Mouse (Mus musculus): ENCODE data around the gene Cpt1c. TPM values are rescaled to one million over a fixed set of nuclear protein-coding genes. Genes with fewer than 3 reads are reported as not detected.
"Not testable (repeated sequence)": the region's sequence is repeated elsewhere in the genome, so short reads cannot be mapped to it uniquely, and the experiment has no call there.

Cpt1c gene
- 17.5 and 22.1 TPM in 2 replicates for polyA plus RNA-seq (2014; fragmentation: Nextera tagmentation; extraction: Ambion mirVana)

- 2% methylated on average over 22 of the region's 22 CpGs for WGBS
Measured at GRCm38 (mm10) chr7:44974383-44975116, at the start of gene Cpt1c. Gene Cpt1c, minus strand, starts transcription at chr7:44974851.

GRCm38 (mm10) chr7:45023711-45024110, 49.1 kb upstream of the Cpt1c start:
- H3K4me1 ChIP-seq (ENCODE audit: control insufficient read depth, insufficient read depth, low read length); H3K4me2 ChIP-seq (ENCODE audit: low read depth, severe bottlenecking); H3K4me3 ChIP-seq (ENCODE audit: low read depth, low read length); DNase-seq (ENCODE audit: low spot score); H3K9ac ChIP-seq (ENCODE audit: low read length); ATAC-seq (ENCODE audit: insufficient number of reproducible peaks, low FRiP score, low TSS enrichment, low read depth); H3K27ac ChIP-seq (replicated peaks; ENCODE audit: low read depth, low read length); H3K27me3 ChIP-seq (ENCODE audit: control insufficient read depth, insufficient read depth, low read length); H3K9me3 ChIP-seq (ENCODE audit: control insufficient read depth, low read length): not testable (repeated sequence)
- H3K36me3 ChIP-seq (ENCODE audit: control insufficient read depth, insufficient read depth, low read length), result peaks cover 16% of the 10 kb centered on the region
- 75% methylated on average over 5 of the region's 5 CpGs for WGBS

More at GRCm38 (mm10) chr7:44974383-44975116, at the start of gene Cpt1c:
- Histone ChIP-seq H3K4me2 (ENCODE audit: low read depth, severe bottlenecking) (peak within 1 kb of the TSS; percentile 80), H3K4me3 (ENCODE audit: low read depth, low read length) (peak within 1 kb of the TSS; percentile 48), H3K27me3 (ENCODE audit: control insufficient read depth, insufficient read depth, low read length) (no peaks in the 10 kb centered on the region), H3K36me3 (ENCODE audit: control insufficient read depth, insufficient read depth, low read length) (peaks cover 30% of the 10 kb centered on the region), H3K4me1 (ENCODE audit: control insufficient read depth, insufficient read depth, low read length) (peaks cover 11% of the 10 kb centered on the region), H3K9ac (ENCODE audit: low read length) (peak within 1 kb of the TSS; percentile 68), H3K27ac (replicated peaks; ENCODE audit: low read depth, low read length) (peak within 1 kb of the TSS; percentile 68), H3K9me3 (ENCODE audit: control insufficient read depth, low read length) (no peaks in the 10 kb centered on the region)
- peak; percentile 86 for DNase-seq (ENCODE audit: low spot score)
- ATAC-seq (ENCODE audit: insufficient number of reproducible peaks, low FRiP score, low TSS enrichment, low read depth), result peak; percentile 26; the same call in 1 of the 2 replicates

GRCm38 (mm10) chr7:45020225-45020624, 45.6 kb upstream of the Cpt1c start:
- H3K27ac ChIP-seq (replicated peaks; ENCODE audit: low read depth, low read length), result no peak overlapping the region
- 69% methylated on average over 9 of the region's 9 CpGs for WGBS
- H3K9ac ChIP-seq (ENCODE audit: low read length), result no peak overlapping the region
- no peak overlapping the region for H3K4me2 ChIP-seq (ENCODE audit: low read depth, severe bottlenecking)
- no peak for DNase-seq (ENCODE audit: low spot score)
- no peaks in the 10 kb centered on the region for H3K36me3 ChIP-seq (ENCODE audit: control insufficient read depth, insufficient read depth, low read length)
- H3K27me3 ChIP-seq (ENCODE audit: control insufficient read depth, insufficient read depth, low read length), result no peaks in the 10 kb centered on the region
- H3K9me3 ChIP-seq (ENCODE audit: control insufficient read depth, low read length), result no peaks in the 10 kb centered on the region
- H3K4me3 ChIP-seq (ENCODE audit: low read depth, low read length), result no peak overlapping the region
- ATAC-seq (ENCODE audit: insufficient number of reproducible peaks, low FRiP score, low TSS enrichment, low read depth), result no peak
- H3K4me1 ChIP-seq (ENCODE audit: control insufficient read depth, insufficient read depth, low read length), result peaks cover 4% of the 10 kb centered on the region; the same call in 1 of the 2 replicates

GRCm38 (mm10) chr7:45019031-45019571, 44.5 kb upstream of the Cpt1c start:
- ATAC-seq (ENCODE audit: insufficient number of reproducible peaks, low FRiP score, low TSS enrichment, low read depth) (no peak), DNase-seq (ENCODE audit: low spot score) (no peak)
- H3K27ac ChIP-seq (replicated peaks; ENCODE audit: low read depth, low read length), result no peak overlapping the region
- no peak overlapping the region for H3K4me3 ChIP-seq (ENCODE audit: low read depth, low read length)
- H3K27me3 ChIP-seq (ENCODE audit: control insufficient read depth, insufficient read depth, low read length), result no peaks in the 10 kb centered on the region
- 35% methylated on average over 8 of the region's 8 CpGs for WGBS
- H3K36me3 ChIP-seq (ENCODE audit: control insufficient read depth, insufficient read depth, low read length), result no peaks in the 10 kb centered on the region
- no peak overlapping the region for H3K9ac ChIP-seq (ENCODE audit: low read length)
- no peak overlapping the region; the same call in 1 of the 2 replicates for H3K4me2 ChIP-seq (ENCODE audit: low read depth, severe bottlenecking)
- peaks cover 9% of the 10 kb centered on the region for H3K4me1 ChIP-seq (ENCODE audit: control insufficient read depth, insufficient read depth, low read length)
- no peaks in the 10 kb centered on the region for H3K9me3 ChIP-seq (ENCODE audit: control insufficient read depth, low read length)

- Histone ChIP-seq H3K4me2 (ENCODE audit: low read depth, severe bottlenecking) (peak within 1 kb of the TSS; percentile 89), H3K36me3 (ENCODE audit: control insufficient read depth, insufficient read depth, low read length) (peaks cover 3% of the 10 kb centered on the region; the same call in 1 of the 2 replicates), H3K4me3 (ENCODE audit: low read depth, low read length) (peak within 1 kb of the TSS; percentile 93), H3K4me1 (ENCODE audit: control insufficient read depth, insufficient read depth, low read length) (peaks cover 9% of the 10 kb centered on the region), H3K27ac (replicated peaks; ENCODE audit: low read depth, low read length) (peak within 1 kb of the TSS; percentile 66), H3K9ac (ENCODE audit: low read length) (peak within 1 kb of the TSS; percentile 64), H3K27me3 (ENCODE audit: control insufficient read depth, insufficient read depth, low read length) (no peaks in the 10 kb centered on the region), H3K9me3 (ENCODE audit: control insufficient read depth, low read length) (no peaks in the 10 kb centered on the region)
- under 1% methylated on average over 36 of the region's 36 CpGs for WGBS
- DNase-seq (ENCODE audit: low spot score) (peak; percentile 87), ATAC-seq (ENCODE audit: insufficient number of reproducible peaks, low FRiP score, low TSS enrichment, low read depth) (peak; percentile 90)
Measured at GRCm38 (mm10) chr7:45017242-45018061, 42.8 kb upstream of the Cpt1c start, which contains the start of gene Rras. Gene Rras, plus strand, starts transcription at chr7:45017961.

GRCm38 (mm10) chr7:45016761-45017160, 42.1 kb upstream of the Cpt1c start:
- peak overlapping the region; percentile 93 for H3K4me3 ChIP-seq (ENCODE audit: low read depth, low read length)
- ATAC-seq (ENCODE audit: insufficient number of reproducible peaks, low FRiP score, low TSS enrichment, low read depth) (no peak), DNase-seq (ENCODE audit: low spot score) (no peak)
- H3K27ac ChIP-seq (replicated peaks; ENCODE audit: low read depth, low read length), result peak overlapping the region; percentile 66
- H3K4me2 ChIP-seq (ENCODE audit: low read depth, severe bottlenecking), result peak overlapping the region; percentile 89
- peaks cover 9% of the 10 kb centered on the region for H3K4me1 ChIP-seq (ENCODE audit: control insufficient read depth, insufficient read depth, low read length)
- H3K36me3 ChIP-seq (ENCODE audit: control insufficient read depth, insufficient read depth, low read length), result peaks cover 9% of the 10 kb centered on the region; the same call in 1 of the 2 replicates
- no peaks in the 10 kb centered on the region for H3K9me3 ChIP-seq (ENCODE audit: control insufficient read depth, low read length)
- peak overlapping the region; percentile 38 for H3K9ac ChIP-seq (ENCODE audit: low read length)
- H3K27me3 ChIP-seq (ENCODE audit: control insufficient read depth, insufficient read depth, low read length), result no peaks in the 10 kb centered on the region
- WGBS, result 4% methylated on average over 4 of the region's 4 CpGs

- Histone ChIP-seq H3K4me1 (ENCODE audit: control insufficient read depth, insufficient read depth, low read length) (peaks cover 9% of the 10 kb centered on the region), H3K4me2 (ENCODE audit: low read depth, severe bottlenecking) (peak within 1 kb of the TSS; percentile 89), H3K9ac (ENCODE audit: low read length) (peak within 1 kb of the TSS; percentile 98), H3K4me3 (ENCODE audit: low read depth, low read length) (peak within 1 kb of the TSS; percentile 93), H3K36me3 (ENCODE audit: control insufficient read depth, insufficient read depth, low read length) (peaks cover 14% of the 10 kb centered on the region; the same call in 1 of the 2 replicates), H3K27me3 (ENCODE audit: control insufficient read depth, insufficient read depth, low read length) (no peaks in the 10 kb centered on the region), H3K27ac (replicated peaks; ENCODE audit: low read depth, low read length) (peak within 1 kb of the TSS; percentile 66), H3K9me3 (ENCODE audit: control insufficient read depth, low read length) (no peaks in the 10 kb centered on the region)
- ATAC-seq (ENCODE audit: insufficient number of reproducible peaks, low FRiP score, low TSS enrichment, low read depth) (peak; percentile 89), DNase-seq (ENCODE audit: low spot score) (peak; percentile 100)
- under 1% methylated on average over 49 of the region's 69 CpGs for WGBS
Measured at GRCm38 (mm10) chr7:45015957-45016612, 41.4 kb upstream of the Cpt1c start, which contains the start of gene Scaf1. Gene Scaf1, minus strand, starts transcription at chr7:45016363.
